Mouse (Mus musculus) ES-Bruce4 (cell line): ENCODE data around the gene Hnrnph1. TPM values are rescaled to one million over a fixed set of nuclear protein-coding genes. Genes with fewer than 3 reads are reported as not detected.

Source experiments
- H3K27ac ChIP-seq: 2 replicates; pipeline ENCODE4 v1.5.1; 2012; ENCODE audit warnings: low read length, inconsistent platforms; ENCODE audit not compliant: insufficient read depth
- H3K27me3 ChIP-seq: 2 replicates; pipeline ENCODE4 v1.6.1; 2012; ENCODE audit warnings: mild to moderate bottlenecking, low read length, inconsistent platforms; ENCODE audit not compliant: control insufficient read depth, poor library complexity, insufficient read depth, severe bottlenecking
- H3K36me3 ChIP-seq: 2 replicates; pipeline ENCODE4 v1.6.1; 2012; ENCODE audit warnings: inconsistent platforms, mild to moderate bottlenecking, low read length, moderate library complexity; ENCODE audit not compliant: control insufficient read depth, poor library complexity, insufficient read depth, severe bottlenecking
- H3K4me1 ChIP-seq: one replicate; pipeline ENCODE4 v1.8.1; 2011; ENCODE audit warnings: low read length; ENCODE audit not compliant: control insufficient read depth, insufficient read depth
- H3K4me3 ChIP-seq: 2 replicates; pipeline ENCODE4 v1.5.1; 2011; ENCODE audit warnings: low read depth, mild to moderate bottlenecking, low read length
- H3K9ac ChIP-seq: 2 replicates; pipeline ENCODE4 v1.6.1; 2012; ENCODE audit warnings: low read depth, mild to moderate bottlenecking, inconsistent platforms; ENCODE audit not compliant: poor library complexity, severe bottlenecking
- H3K9me3 ChIP-seq: replicated peaks from 2 replicates; pipeline ENCODE4 v1.6.1; 2012; ENCODE audit warnings: mild to moderate bottlenecking, low read length, inconsistent platforms; ENCODE audit not compliant: control insufficient read depth, poor library complexity, insufficient read depth, severe bottlenecking
- CTCF ChIP-seq: IDR thresholded peaks from one replicate; pipeline ENCODE4 v1.8.1; 2011; ENCODE audit warnings: low read depth, low read length
- EP300 ChIP-seq: IDR thresholded peaks from 2 replicates; pipeline ENCODE4 v1.6.1; 2011; ENCODE audit warnings: low read depth, low read length; ENCODE audit not compliant: insufficient read depth
- POLR2A ChIP-seq: IDR thresholded peaks from one replicate; pipeline ENCODE4 v1.8.1; 2011; ENCODE audit warnings: low read length; ENCODE audit not compliant: insufficient read depth
- polyA plus RNA-seq: library from polyadenylated mRNA; stranded (reverse); fragments of >200 nt; gene quantifications from 2 replicates; pipeline ENCODE4 v1.2.4, GENCODE M21; 2011; ENCODE audit warnings: low read depth; ENCODE audit not compliant: missing spikeins, insufficient read depth, insufficient read length

Gene Hnrnph1
- polyA plus RNA-seq, 1 experiment: 559 TPM

DNA sequence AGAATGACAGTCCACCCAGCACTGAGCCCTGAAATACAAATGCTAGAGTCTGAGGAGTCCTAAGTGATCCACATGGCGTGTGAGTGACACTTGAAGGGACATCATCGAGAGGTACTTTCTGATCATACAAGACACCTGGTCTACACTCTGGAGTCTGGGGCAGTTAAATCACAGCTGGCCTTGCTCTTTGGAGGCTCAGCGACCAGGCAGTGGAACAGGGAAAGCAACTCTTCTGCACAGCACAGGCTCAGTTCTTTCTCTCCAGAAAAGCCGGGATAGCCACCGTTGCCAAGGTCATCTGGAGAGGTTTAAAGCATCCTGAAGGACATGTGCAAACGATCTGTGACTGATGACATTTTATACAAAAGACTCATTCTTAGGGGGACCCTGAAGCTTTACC is 30.4 kb downstream of the Hnrnph1 start:
- H3K9me3 ChIP-seq: no peaks in the 10 kb centered on the region
- no peak overlapping the region for H3K9ac ChIP-seq
- TF ChIP-seq EP300: no peak
- TF ChIP-seq POLR2A: no peak
- TF ChIP-seq CTCF: no peak
- no peaks in the 10 kb centered on the region for H3K4me1 ChIP-seq
- no peak overlapping the region for H3K4me3 ChIP-seq
- H3K27me3 ChIP-seq: no peaks in the 10 kb centered on the region
- H3K36me3 ChIP-seq: no peaks in the 10 kb centered on the region
- H3K27ac ChIP-seq: no peak overlapping the region

DNA sequence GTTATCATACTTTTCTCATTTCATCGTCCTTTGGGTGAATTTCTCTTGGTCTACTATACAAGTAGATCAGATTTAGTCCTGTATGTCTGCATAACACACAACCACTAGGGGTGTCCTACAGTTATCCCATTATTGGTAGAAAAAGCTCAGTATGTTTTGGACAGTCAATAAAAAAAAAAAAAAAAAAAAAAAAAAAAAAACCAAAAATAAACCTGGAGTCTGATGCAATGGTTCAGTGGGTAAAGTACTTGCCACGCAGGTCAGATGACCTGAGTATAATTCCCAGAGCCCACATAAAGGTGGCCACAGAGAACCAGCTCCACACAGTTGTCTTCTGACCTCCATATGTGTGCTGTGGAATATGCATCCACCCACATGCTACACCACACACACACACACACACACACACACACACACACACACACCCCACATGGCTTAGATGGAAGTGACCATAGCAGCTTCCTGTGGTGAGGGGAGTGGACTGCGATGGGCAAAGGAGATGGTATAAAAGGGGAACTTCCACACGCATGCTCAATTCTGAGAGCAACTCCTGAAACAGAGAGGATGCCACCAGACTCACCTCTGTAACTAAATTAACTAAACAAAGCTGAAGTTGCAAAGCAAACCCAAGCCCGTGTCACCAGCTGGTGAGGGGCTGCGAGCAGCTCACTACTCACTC is 38.9 kb downstream of the Hnrnph1 start:
- H3K9me3 ChIP-seq: no peaks in the 10 kb centered on the region
- no peak overlapping the region for H3K27ac ChIP-seq
- H3K36me3 ChIP-seq: no peaks in the 10 kb centered on the region; the same call in 1 of the 2 replicates
- H3K4me1 ChIP-seq: no peaks in the 10 kb centered on the region
- no peak for TF ChIP-seq POLR2A
- no peak for TF ChIP-seq CTCF
- no peak for TF ChIP-seq EP300
- no peak overlapping the region for H3K4me3 ChIP-seq
- H3K27me3 ChIP-seq: no peaks in the 10 kb centered on the region
- no peak overlapping the region for H3K9ac ChIP-seq

DNA sequence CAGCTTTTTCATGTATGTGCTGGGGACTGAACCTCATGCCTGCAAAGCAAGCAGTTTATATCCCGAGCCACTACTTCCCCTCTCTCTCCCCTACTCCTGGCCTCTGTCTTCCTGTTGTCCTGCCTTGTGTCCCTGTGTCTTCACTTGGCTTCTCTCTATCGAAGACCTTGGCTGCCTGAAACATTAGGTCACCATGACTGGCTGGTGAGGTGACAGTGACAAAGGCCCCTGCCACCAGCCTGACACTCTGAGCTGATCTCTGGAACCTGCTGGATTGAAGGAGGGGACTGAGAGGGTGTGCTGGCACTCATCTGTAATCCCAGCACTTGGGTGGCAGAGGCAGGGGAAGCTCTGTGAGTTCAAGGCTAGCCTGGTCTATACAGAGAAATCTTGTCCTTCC is 41.1 kb downstream of the Hnrnph1 start:
- H3K27ac ChIP-seq: no peak overlapping the region
- no peak overlapping the region for H3K4me3 ChIP-seq
- H3K36me3 ChIP-seq: no peaks in the 10 kb centered on the region; the same call in 1 of the 2 replicates
- TF ChIP-seq CTCF: no peak
- TF ChIP-seq POLR2A: no peak
- TF ChIP-seq EP300: no peak
- peaks cover 2% of the 10 kb centered on the region for H3K4me1 ChIP-seq
- no peak overlapping the region for H3K9ac ChIP-seq
- H3K27me3 ChIP-seq: no peaks in the 10 kb centered on the region
- H3K9me3 ChIP-seq: no peaks in the 10 kb centered on the region

DNA sequence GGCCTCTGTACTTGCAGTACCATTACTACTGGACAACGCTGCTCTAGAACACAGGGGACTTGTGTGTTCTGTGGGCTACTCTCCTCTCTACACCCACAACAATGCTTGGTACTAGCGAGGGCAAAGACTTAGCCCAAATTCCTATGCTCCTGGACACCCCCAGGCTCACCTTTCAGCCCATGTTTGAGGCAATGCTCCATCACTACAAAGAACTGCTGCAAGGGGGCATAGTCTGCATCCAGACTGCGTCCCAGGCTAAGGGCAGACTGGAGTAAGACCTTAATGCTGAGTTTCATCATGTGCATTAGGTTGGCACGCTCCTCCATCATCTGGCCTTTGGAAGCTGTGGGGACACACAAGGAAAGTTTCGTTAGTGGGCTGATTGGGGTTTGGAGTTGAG is 44.7 kb downstream of the Hnrnph1 start:
- H3K4me3 ChIP-seq: peak overlapping the region; percentile 70
- no peaks in the 10 kb centered on the region for H3K27me3 ChIP-seq
- no peaks in the 10 kb centered on the region; the same call in 1 of the 2 replicates for H3K36me3 ChIP-seq
- peaks cover 2% of the 10 kb centered on the region for H3K4me1 ChIP-seq
- no peak overlapping the region for H3K27ac ChIP-seq
- TF ChIP-seq POLR2A (no peak), EP300 (no peak), CTCF (no peak)
- H3K9ac ChIP-seq: peak overlapping the region; percentile 27; the same call in 1 of the 2 replicates
- no peaks in the 10 kb centered on the region for H3K9me3 ChIP-seq

DNA sequence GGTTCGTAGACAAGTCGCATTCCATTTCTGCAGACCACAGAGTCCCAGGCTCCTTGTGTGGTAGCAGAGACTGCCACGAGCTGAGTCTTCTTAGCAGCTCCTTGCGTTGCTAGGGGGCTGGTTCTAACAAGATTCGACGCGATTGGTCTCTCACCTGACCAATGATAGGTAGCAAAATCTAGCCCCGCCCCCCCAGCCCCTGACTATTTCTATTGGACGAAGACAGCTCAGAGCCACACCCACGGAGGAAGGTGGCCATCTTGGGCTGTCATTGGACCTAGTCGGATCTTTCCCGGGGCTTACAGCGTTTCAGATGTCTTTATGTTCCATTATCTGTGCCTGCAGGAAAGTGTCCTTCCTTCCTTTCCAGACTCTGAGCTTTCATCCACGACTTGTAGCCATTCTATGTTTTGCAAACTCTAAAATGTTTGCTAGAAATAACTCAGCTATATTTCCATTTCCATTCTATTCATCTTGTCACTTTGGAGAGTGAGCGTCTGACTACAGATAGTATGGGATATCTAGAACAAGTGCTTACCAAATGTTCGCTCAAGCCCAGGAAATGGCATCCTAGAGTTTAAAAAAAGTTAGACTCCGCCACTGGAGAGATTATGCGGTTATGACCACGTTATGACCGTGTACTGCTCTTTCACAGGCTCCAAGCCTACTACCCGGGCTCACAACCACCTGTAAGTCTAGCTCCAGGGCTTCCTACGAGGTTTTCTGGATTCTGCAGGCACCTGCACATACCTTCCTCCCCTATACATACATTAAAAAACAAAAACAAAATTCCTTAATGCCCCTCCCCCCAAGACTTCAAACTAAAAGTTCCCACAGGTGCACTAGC is 45.4 kb downstream of the Hnrnph1 start:
- peaks cover 2% of the 10 kb centered on the region for H3K4me1 ChIP-seq
- H3K4me3 ChIP-seq: peak overlapping the region; percentile 70
- peak; percentile 44 for TF ChIP-seq POLR2A
- no peak for TF ChIP-seq EP300
- no peaks in the 10 kb centered on the region for H3K9me3 ChIP-seq
- H3K27ac ChIP-seq: no peak overlapping the region
- H3K9ac ChIP-seq: peak overlapping the region; percentile 27; the same call in 1 of the 2 replicates
- H3K27me3 ChIP-seq: no peaks in the 10 kb centered on the region
- no peaks in the 10 kb centered on the region; the same call in 1 of the 2 replicates for H3K36me3 ChIP-seq

DNA sequence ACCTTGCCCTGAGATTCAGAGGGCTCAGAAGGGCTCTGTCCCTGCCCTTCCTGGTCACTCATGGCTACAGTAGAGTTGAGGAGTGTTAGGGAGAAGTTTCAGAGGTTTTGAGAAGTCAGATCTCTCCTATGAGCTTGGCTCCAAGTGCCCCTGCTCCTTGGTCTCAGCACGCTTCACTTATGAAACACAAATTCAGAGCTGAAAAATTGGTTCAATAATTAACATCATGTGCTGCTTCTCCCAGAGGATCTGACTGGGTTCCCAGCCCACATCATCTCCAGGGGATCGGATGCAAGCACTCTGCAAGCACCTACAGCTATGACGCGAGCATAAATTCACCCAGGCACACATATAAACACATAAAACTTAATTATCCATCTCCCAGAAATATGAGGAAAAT is 49.3 kb downstream of the Hnrnph1 start:
- Histone ChIP-seq H3K9me3 (no peaks in the 10 kb centered on the region), H3K36me3 (no peaks in the 10 kb centered on the region), H3K27ac (no peak overlapping the region), H3K4me1 (peaks cover 2% of the 10 kb centered on the region), H3K4me3 (no peak overlapping the region), H3K27me3 (no peaks in the 10 kb centered on the region), H3K9ac (no peak overlapping the region)
- no peak for TF ChIP-seq POLR2A
- TF ChIP-seq EP300: no peak
- no peak for TF ChIP-seq CTCF
